Mouse (Mus musculus) CD4-positive helper T cell, adult 2 months (primary cell): ENCODE data around the gene Josd1.
"Not testable (repeated sequence)": the region's sequence is repeated elsewhere in the genome, so short reads cannot be mapped to it uniquely, and the experiment has no call there.

ENCODE experiments used
- DNase-seq: peaks from one replicate; pipeline ENCODE4 v3.0.0-alpha.2; 2012; ENCODE audit warnings: low read depth, missing footprints, low spot score

Josd1 gene

GRCm38 (mm10) chr15:79692334-79692733, 4.6 kb upstream of the Josd1 start:
- DNase-seq, result peak; percentile 44

GRCm38 (mm10) chr15:79691023-79691508, 3.3 kb upstream of the Josd1 start:
- DNase-seq, result no peak

GRCm38 (mm10) chr15:79690426-79691022, 2.8 kb upstream of the Josd1 start, which contains the start of gene Gtpbp1:
Gene Gtpbp1 (plus strand): TSS chr15:79690845.
- peak; percentile 99 for DNase-seq

- peak; percentile 80 for DNase-seq
Observed at GRCm38 (mm10) chr15:79689662-79690425, 2.1 kb upstream of the Josd1 start.

GRCm38 (mm10) chr15:79688268-79688956, 693 bp upstream of the Josd1 start:
- peak; percentile 60 for DNase-seq

GRCm38 (mm10) chr15:79687175-79687574, 544 bp downstream of the Josd1 start:
- no peak for DNase-seq

GRCm38 (mm10) chr15:79686046-79686869, 1.5 kb downstream of the Josd1 start:
- DNase-seq, result no peak

- DNase-seq, result no peak
Observed at GRCm38 (mm10) chr15:79685141-79685641, 2.5 kb downstream of the Josd1 start.

- DNase-seq, result no peak
Observed at GRCm38 (mm10) chr15:79684616-79685015, 3.1 kb downstream of the Josd1 start.

- no peak for DNase-seq
Observed at GRCm38 (mm10) chr15:79683707-79684465, 3.8 kb downstream of the Josd1 start.

- no peak for DNase-seq
Observed at GRCm38 (mm10) chr15:79683146-79683545, 4.6 kb downstream of the Josd1 start.

GRCm38 (mm10) chr15:79681973-79682372, 5.7 kb downstream of the Josd1 start:
- DNase-seq, result no peak

- no peak for DNase-seq
Observed at GRCm38 (mm10) chr15:79677936-79678335, 9.8 kb downstream of the Josd1 start.

- not testable (repeated sequence) for DNase-seq
Observed at GRCm38 (mm10) chr15:79671828-79672348, 15.8 kb downstream of the Josd1 start.

- no peak for DNase-seq
Observed at GRCm38 (mm10) chr15:79670972-79671299, 16.8 kb downstream of the Josd1 start.

- peak; percentile 90 for DNase-seq
Observed at GRCm38 (mm10) chr15:79670249-79670971, 17.3 kb downstream of the Josd1 start, which contains the start of gene Tomm22. Gene Tomm22 (plus strand): TSS chr15:79670861.

GRCm38 (mm10) chr15:79669195-79669594, 18.5 kb downstream of the Josd1 start:
- DNase-seq, result no peak

- DNase-seq, result no peak
Observed at GRCm38 (mm10) chr15:79664666-79665065, 23.1 kb downstream of the Josd1 start.

GRCm38 (mm10) chr15:79661852-79662251, 25.9 kb downstream of the Josd1 start:
- peak; percentile 59 for DNase-seq
